Mouse (Mus musculus): ENCODE results near the gene Bub3.
A peak's percentile ranks its signal among the peaks of the same experiment; 100 is the strongest.

Gene Bub3

DNA sequence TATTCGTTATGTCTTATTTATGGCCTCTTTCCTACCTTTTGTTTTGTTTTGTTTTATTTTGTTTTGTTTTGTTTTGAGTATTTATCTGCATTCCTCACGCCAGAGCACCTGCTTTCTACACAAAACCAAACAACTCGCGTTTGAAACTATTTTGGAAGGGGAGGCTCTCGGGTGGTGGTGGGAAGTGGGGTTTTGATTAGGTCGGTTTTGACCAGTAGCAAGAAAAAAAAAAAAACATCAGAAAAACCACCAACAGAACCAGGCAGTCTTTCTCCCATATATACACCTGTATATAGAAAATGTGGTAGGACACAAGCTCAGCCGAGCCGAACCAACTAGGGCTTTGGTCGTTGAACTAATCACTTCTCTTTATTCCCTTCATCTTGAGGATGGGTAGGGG is 3.9 kb upstream of the Bub3 start:
- DNase-seq (ENCODE audit: low spot score), result no peak

DNA sequence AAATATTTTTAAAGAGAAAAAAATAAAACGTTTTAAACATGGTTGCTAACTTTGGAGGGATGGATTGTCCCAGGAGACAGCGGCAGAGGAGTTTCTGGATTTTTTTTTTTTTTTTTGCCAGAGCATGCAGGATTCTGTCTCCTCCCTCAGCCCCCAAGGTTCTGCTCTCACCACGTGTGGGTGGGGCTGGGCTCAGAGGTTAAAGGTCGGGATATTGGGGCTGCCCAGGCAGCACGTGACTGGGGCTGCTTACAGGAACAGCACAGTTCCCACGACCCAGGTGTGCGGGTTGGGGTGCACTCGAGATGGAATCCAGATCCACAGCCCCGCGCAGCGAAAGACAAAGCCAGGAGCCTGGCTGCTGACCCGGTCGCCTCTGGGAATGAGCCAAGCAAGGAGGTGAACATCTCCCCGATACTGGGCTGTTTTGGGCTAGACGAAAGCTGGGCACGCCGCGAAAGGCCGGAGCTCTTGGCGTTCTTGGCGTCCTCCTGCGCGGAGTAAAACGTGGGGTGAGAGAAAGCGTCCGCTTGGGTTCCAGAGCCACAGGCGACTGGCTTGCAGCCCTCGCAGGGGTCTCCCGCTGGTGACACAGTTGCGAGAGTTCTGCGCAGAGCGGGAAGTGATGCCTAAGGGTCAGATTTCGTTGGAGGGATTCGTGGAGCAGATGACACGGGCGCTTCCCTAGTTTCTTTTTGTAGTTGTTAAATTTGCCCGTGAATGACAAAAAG is 3.3 kb upstream of the Bub3 start:
- DNase-seq (ENCODE audit: low spot score), result no peak

- no peak for DNase-seq (ENCODE audit: low spot score)
Measured at GRCm38 (mm10) chr7:131557751-131558150, 2.3 kb upstream of the Bub3 start.

DNA sequence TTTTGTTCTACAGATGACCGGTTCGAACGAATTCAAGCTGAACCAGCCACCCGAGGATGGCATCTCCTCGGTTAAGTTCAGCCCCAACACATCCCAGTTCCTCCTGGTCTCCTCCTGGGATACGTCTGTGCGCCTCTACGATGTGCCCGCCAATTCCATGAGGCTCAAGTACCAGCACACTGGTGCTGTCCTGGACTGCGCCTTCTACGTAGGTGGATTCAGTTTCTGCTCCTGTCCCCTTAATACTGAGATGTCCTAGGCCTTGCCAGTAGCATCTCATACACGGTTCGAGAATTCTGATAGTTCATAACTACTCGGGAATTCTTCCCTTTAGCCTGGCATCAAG is 648 bp downstream of the Bub3 start:
- DNase-seq (ENCODE audit: low spot score), result no peak

GRCm38 (mm10) chr7:131575246-131575645 is 15.2 kb downstream of the Bub3 start:
- no peak for DNase-seq (ENCODE audit: low spot score)

GRCm38 (mm10) chr7:131582178-131582577 is 22.2 kb downstream of the Bub3 start:
- no peak for DNase-seq (ENCODE audit: low spot score)

DNA sequence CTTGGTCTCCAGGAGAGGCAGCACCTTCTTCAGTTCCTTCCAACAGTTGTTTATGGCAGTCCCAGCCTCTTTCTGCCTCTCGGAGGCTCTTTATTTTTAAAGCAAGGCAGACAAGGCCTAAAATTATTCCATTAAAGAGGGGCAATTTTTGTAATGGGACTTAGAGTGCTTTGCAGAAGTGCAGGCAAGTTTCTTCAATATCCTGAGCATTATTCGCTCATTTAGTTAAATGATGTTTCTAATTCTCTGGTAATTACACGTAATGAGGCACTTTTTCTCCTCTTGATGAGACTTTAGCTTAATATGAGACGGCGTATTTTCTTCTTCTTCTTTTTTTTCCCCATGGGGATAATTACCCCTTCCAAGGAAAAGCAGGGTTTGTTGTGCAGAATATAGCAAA is 25.5 kb downstream of the Bub3 start:
- no peak for DNase-seq (ENCODE audit: low spot score)

- peak; percentile 39 for DNase-seq (ENCODE audit: low spot score)
Measured at GRCm38 (mm10) chr7:131597779-131598482, 37.9 kb downstream of the Bub3 start.

- no peak for DNase-seq (ENCODE audit: low spot score)
Measured at GRCm38 (mm10) chr7:131598483-131598824, 38.4 kb downstream of the Bub3 start.

DNA sequence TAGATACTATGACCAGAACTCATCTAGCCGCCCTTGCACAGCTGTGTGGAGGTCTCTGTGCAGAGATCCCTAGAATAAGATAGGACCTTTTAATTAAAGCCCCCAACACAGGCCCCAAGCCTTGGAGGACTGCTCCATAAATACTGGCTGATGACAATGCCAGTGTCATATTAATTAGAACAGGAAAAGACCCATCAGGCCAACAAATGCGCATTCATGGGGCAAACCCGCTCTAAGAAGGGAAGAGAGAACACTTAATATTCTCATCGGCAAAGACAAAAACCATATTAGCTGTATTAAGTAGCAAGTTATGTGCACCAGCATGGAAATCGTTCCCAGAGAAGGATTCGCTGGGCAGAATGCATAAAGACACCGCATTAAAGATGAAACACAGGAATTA is 42.1 kb downstream of the Bub3 start:
- DNase-seq (ENCODE audit: low spot score), result no peak

- no peak for DNase-seq (ENCODE audit: low spot score)
Measured at GRCm38 (mm10) chr7:131603186-131603585, 43.2 kb downstream of the Bub3 start.

DNA sequence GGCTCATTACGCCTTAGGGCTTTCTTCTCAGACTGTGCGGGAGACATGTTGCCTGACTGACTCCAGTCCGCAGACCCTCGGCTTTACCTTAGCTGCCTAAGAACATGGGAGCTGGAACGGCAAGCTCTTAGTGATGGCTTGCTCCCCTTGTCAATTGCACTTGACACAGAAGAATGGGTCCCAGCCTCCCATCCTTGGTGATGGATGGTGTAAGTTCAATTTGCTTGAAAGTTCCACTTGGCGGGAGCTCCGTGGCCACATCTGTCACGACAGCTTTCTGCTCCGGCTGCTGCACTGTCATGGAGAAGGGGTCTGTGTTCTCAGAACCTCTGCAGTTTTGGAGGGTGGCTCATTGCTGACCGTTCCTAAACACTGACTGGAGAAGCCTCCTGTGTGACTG is 44.9 kb downstream of the Bub3 start:
- DNase-seq (ENCODE audit: low spot score), result no peak

GRCm38 (mm10) chr7:131605481-131605880 is 45.5 kb downstream of the Bub3 start:
- DNase-seq (ENCODE audit: low spot score), result no peak

DNA sequence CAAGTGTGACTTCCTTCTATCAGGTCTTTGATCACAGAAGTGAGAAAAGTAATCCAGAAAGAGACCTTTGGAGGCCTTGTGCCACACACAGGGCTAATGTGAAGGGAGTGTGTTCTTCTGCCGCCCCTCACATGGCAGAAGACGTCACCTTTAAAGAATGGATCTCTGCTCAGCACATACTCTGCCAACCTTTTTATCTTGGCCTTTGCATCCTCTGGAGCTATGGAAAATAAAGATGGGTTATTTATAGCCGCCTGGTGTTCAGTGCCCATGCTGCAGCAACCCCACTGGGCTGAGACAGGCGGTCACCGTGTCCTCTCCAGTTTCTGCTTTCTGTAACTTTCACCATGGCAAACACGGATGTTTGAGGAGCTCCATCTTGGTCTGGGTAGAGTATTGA is 48.0 kb downstream of the Bub3 start:
- no peak for DNase-seq (ENCODE audit: low spot score)

DNA sequence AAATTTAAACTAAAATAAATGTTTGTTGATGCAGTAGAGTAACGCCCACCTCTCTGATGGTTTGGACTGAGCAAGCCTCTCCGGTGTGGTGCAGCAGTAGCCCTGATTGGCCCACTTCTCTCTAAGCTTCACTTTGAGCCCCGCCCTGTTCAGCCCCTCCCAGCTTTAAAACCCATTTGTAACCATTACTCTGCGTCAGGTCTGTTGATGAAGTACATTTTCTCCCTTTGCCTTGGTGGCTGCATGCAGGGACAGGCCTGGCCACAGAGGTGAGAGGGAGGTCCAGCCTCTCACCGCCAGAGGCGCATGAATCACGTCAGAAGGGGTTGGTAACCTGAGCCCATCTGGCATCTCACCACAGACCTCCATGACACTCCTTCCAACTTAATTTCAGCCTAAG is 49.7 kb downstream of the Bub3 start:
- DNase-seq (ENCODE audit: low spot score), result no peak
